Mouse (Mus musculus): ENCODE measurements around the gene Ypel3. TPM values are rescaled to one million over a fixed set of nuclear protein-coding genes. Genes with fewer than 3 reads are reported as not detected.

Ypel3 gene
- polyA plus RNA-seq, 2 experiments, result 74.2 to 76.0 TPM

- Histone ChIP-seq H3K9ac (replicated peaks) (no peak overlapping the region), H3K27me3 (ENCODE audit: control insufficient read depth, insufficient read depth, low read length) (peaks cover 16% of the 10 kb centered on the region), H3K4me3 (ENCODE audit: insufficient read depth in 1 of 2, low read depth in 2 of 2, low read length in 2 of 2) (no peak overlapping the region), H3K27ac (no peak overlapping the region), H3K4me2 (ENCODE audit: low read depth) (no peak overlapping the region), H3K9me3 (ENCODE audit: control insufficient read depth, low read length) (no peaks in the 10 kb centered on the region), H3K36me3 (replicated peaks; ENCODE audit: control insufficient read depth, insufficient read depth, low read depth) (no peaks in the 10 kb centered on the region), H3K4me1 (replicated peaks; ENCODE audit: control insufficient read depth in 2 of 2, insufficient read depth in 2 of 2, low read length in 1 of 2) (no peaks in the 10 kb centered on the region)
- peak; percentile 41; the same call in 1 of the 2 replicates for ATAC-seq (ENCODE audit: insufficient read depth)
- peak; percentile 36 to 59 (median 55) for DNase-seq (ENCODE audit: low read depth in 3 of 3, low spot score in 3 of 3)
- 17% methylated on average over 7 of the region's 7 CpGs for WGBS (ENCODE audit: insufficient replicate concordance)
- TF ChIP-seq CTCF (IDR thresholded peaks at IDR 0.05; ENCODE audit: low read depth), result peak; percentile 97
- TF ChIP-seq EP300 (IDR thresholded peaks at IDR 0.05; ENCODE audit: low read depth), result no peak
Measured at GRCm38 (mm10) chr7:126821835-126822511, 45.2 kb downstream of the Ypel3 start.

GRCm38 (mm10) chr7:126822741-126823140, 46.0 kb downstream of the Ypel3 start:
- no peak overlapping the region for H3K9ac ChIP-seq (replicated peaks)
- no peaks in the 10 kb centered on the region for H3K36me3 ChIP-seq (replicated peaks; ENCODE audit: control insufficient read depth, insufficient read depth, low read depth)
- DNase-seq (ENCODE audit: low read depth in 3 of 3, low spot score in 3 of 3) (no peak), ATAC-seq (ENCODE audit: insufficient read depth) (no peak)
- H3K27me3 ChIP-seq (ENCODE audit: control insufficient read depth, insufficient read depth, low read length), result peaks cover 16% of the 10 kb centered on the region
- no peak overlapping the region for H3K4me3 ChIP-seq (ENCODE audit: insufficient read depth in 1 of 2, low read depth in 2 of 2, low read length in 2 of 2)
- no peaks in the 10 kb centered on the region for H3K9me3 ChIP-seq (ENCODE audit: control insufficient read depth, low read length)
- H3K4me2 ChIP-seq (ENCODE audit: low read depth), result no peak overlapping the region
- 31% methylated on average over 9 of the region's 9 CpGs for WGBS (ENCODE audit: insufficient replicate concordance)
- H3K27ac ChIP-seq, result no peak overlapping the region
- TF ChIP-seq CTCF (IDR thresholded peaks at IDR 0.05; ENCODE audit: low read depth) (no peak), EP300 (IDR thresholded peaks at IDR 0.05; ENCODE audit: low read depth) (no peak)
- no peaks in the 10 kb centered on the region for H3K4me1 ChIP-seq (replicated peaks; ENCODE audit: control insufficient read depth in 2 of 2, insufficient read depth in 2 of 2, low read length in 1 of 2)

- H3K9ac ChIP-seq (replicated peaks), result no peak overlapping the region
- no peak overlapping the region for H3K4me3 ChIP-seq (ENCODE audit: insufficient read depth in 1 of 2, low read depth in 2 of 2, low read length in 2 of 2)
- no peak overlapping the region for H3K27ac ChIP-seq
- H3K4me1 ChIP-seq (replicated peaks; ENCODE audit: control insufficient read depth in 2 of 2, insufficient read depth in 2 of 2, low read length in 1 of 2), result no peaks in the 10 kb centered on the region
- 5% methylated on average over 17 of the region's 19 CpGs for WGBS (ENCODE audit: insufficient replicate concordance)
- no peak for ATAC-seq (ENCODE audit: insufficient read depth)
- no peaks in the 10 kb centered on the region for H3K36me3 ChIP-seq (replicated peaks; ENCODE audit: control insufficient read depth, insufficient read depth, low read depth)
- TF ChIP-seq CTCF (IDR thresholded peaks at IDR 0.05; ENCODE audit: low read depth) (no peak), EP300 (IDR thresholded peaks at IDR 0.05; ENCODE audit: low read depth) (no peak)
- no peak for DNase-seq (ENCODE audit: low read depth in 3 of 3, low spot score in 3 of 3)
- H3K27me3 ChIP-seq (ENCODE audit: control insufficient read depth, insufficient read depth, low read length), result peaks cover 16% of the 10 kb centered on the region
- no peak overlapping the region for H3K4me2 ChIP-seq (ENCODE audit: low read depth)
- no peaks in the 10 kb centered on the region for H3K9me3 ChIP-seq (ENCODE audit: control insufficient read depth, low read length)
Measured at GRCm38 (mm10) chr7:126823202-126823711, 46.5 kb downstream of the Ypel3 start.

- Histone ChIP-seq H3K36me3 (replicated peaks; ENCODE audit: control insufficient read depth, insufficient read depth, low read depth) (no peaks in the 10 kb centered on the region), H3K27ac (no peak overlapping the region), H3K4me3 (ENCODE audit: insufficient read depth in 1 of 2, low read depth in 2 of 2, low read length in 2 of 2) (no peak overlapping the region), H3K9ac (replicated peaks) (no peak overlapping the region), H3K4me2 (ENCODE audit: low read depth) (no peak overlapping the region), H3K4me1 (replicated peaks; ENCODE audit: control insufficient read depth in 2 of 2, insufficient read depth in 2 of 2, low read length in 1 of 2) (no peaks in the 10 kb centered on the region), H3K9me3 (ENCODE audit: control insufficient read depth, low read length) (no peaks in the 10 kb centered on the region), H3K27me3 (ENCODE audit: control insufficient read depth, insufficient read depth, low read length) (peaks cover 16% of the 10 kb centered on the region)
- DNase-seq (ENCODE audit: low read depth in 3 of 3, low spot score in 3 of 3) (no peak), ATAC-seq (ENCODE audit: insufficient read depth) (no peak)
- TF ChIP-seq EP300 (IDR thresholded peaks at IDR 0.05; ENCODE audit: low read depth), result no peak
- WGBS (ENCODE audit: insufficient replicate concordance), result 17% methylated on average over 10 of the region's 10 CpGs
Measured at GRCm38 (mm10) chr7:126823940-126824339, 47.2 kb downstream of the Ypel3 start.

- DNase-seq (ENCODE audit: low read depth in 3 of 3, low spot score in 3 of 3), result no peak
- peaks cover 16% of the 10 kb centered on the region for H3K27me3 ChIP-seq (ENCODE audit: control insufficient read depth, insufficient read depth, low read length)
- H3K4me3 ChIP-seq (ENCODE audit: insufficient read depth in 1 of 2, low read depth in 2 of 2, low read length in 2 of 2), result no peak overlapping the region
- no peaks in the 10 kb centered on the region for H3K36me3 ChIP-seq (replicated peaks; ENCODE audit: control insufficient read depth, insufficient read depth, low read depth)
- 27% methylated on average over 8 of the region's 8 CpGs for WGBS (ENCODE audit: insufficient replicate concordance)
- no peak for TF ChIP-seq CTCF (IDR thresholded peaks at IDR 0.05; ENCODE audit: low read depth)
- no peak for TF ChIP-seq EP300 (IDR thresholded peaks at IDR 0.05; ENCODE audit: low read depth)
- H3K9me3 ChIP-seq (ENCODE audit: control insufficient read depth, low read length), result no peaks in the 10 kb centered on the region
- no peak overlapping the region for H3K9ac ChIP-seq (replicated peaks)
- no peak for ATAC-seq (ENCODE audit: insufficient read depth)
- no peaks in the 10 kb centered on the region for H3K4me1 ChIP-seq (replicated peaks; ENCODE audit: control insufficient read depth in 2 of 2, insufficient read depth in 2 of 2, low read length in 1 of 2)
- H3K4me2 ChIP-seq (ENCODE audit: low read depth), result no peak overlapping the region
- H3K27ac ChIP-seq, result no peak overlapping the region
Measured at GRCm38 (mm10) chr7:126825403-126825802, 48.6 kb downstream of the Ypel3 start.
